Mouse (Mus musculus) liver, embryonic 14.5 days (tissue): ENCODE measurements around the gene Plpp4.

Experiments used
- CTCF ChIP-seq: IDR thresholded peaks from 2 replicates; pipeline ENCODE4 v1.5.1; 2016; ENCODE audit warnings: antibody characterized with exemption, low read depth, control low read depth
- EP300 ChIP-seq: IDR thresholded peaks from 2 replicates; pipeline ENCODE4 v1.6.1; 2016; ENCODE audit warnings: antibody characterized with exemption, low read depth

- TF ChIP-seq CTCF (no peak), EP300 (no peak)
Observed at GRCm38 (mm10) chr7:129375306-129375705, 118.5 kb downstream of the Plpp4 start.
